Mouse (Mus musculus): Measurements from ENCODE around the gene Rrp1. TPM values are rescaled to one million over a fixed set of nuclear protein-coding genes. Genes with fewer than 3 reads are reported as not detected.

Rrp1 gene
- 10 to 100 TPM; 88.8 to 94.4 TPM for total RNA-seq (2021)
- polyA plus RNA-seq (2012; rRNA removed), result 51.3 and 91.5 TPM in 2 replicates
- long read RNA-seq, partial matches to known transcripts, result 7 of 17 reads
- long read RNA-seq, other reads (novel, unspliced or antisense), result 10 of 17 reads

DNA sequence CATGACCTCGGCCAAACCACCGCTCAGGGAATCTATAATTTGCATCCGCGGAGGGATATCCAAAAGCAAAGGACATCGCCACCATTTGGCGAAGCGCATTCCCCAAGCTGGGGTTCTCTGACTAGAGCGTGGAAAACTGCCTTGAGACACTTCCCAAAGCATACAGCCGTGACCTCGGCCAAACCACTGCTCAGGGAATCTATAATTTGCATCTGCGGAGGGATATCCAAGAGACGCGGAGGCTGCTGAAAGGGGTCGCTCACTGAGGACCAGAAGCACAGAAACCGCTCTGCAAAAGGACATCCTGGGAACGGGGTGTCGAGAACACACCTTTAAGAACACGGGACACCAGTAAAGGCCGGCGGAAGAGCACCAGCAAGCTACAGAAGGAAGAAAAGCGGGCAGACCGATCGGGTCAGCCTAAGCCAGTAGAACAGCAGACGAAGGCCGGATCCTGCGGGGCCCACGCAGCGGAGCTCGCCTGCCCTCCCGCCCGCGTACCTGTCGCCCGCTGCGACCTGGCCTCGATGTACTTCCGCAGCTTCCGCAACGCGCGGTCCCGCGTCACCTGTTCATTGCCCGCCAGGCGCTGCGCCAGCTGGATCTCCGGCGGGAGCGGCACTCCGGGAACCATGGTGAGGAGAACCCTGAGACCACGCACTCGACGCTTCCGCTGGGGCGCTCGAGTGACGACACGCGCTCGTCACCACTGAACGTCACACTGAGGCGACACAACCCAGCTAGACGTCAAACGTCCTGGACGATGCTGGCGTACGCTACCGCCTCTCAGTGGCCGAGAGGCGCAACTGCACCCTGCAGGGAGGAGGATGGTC lies at the start of gene Rrp1:
Gene Rrp1 (minus strand): TSS at position 725 of the 833 bp plus-strand sequence.
- intact Hi-C loops (cut with DNase I), result loop anchor here (5.0 kb wide), 1 partner anchor 225 kb away; the partner anchor contains the start of gene Pwp2

DNA sequence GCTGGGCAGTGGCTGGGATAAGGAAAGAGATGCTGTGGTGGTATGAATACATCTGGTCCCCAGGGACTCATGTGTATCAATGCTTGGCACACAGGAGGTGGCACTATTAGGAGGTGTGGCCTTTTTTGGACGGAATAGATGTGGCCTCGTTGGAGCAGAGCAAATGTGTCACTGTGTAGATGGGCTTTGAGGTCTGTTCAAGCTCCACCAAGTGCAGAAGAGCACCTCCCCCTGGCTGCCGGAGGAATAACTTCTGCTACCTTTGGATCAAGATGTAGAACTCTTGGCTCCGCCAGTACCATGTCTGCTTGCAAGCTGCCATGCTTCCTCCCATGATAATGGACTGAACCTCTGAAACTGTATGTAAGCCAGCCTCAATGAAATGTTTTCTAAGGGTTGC lies 48.9 kb upstream of the Rrp1 start:
- no peaks in the 10 kb centered on the region for H3K36me3 ChIP-seq (ENCODE audit: control insufficient read depth, insufficient read depth, low read length)
- H3K27me3 ChIP-seq (ENCODE audit: control insufficient read depth, insufficient read depth, low read length), result no peaks in the 10 kb centered on the region
- DNase-seq, result no peak
- WGBS, result 67% methylated on average over 4 of the region's 4 CpGs
- no peak overlapping the region for H3K4me3 ChIP-seq
- no peak overlapping the region for H3K9ac ChIP-seq (ENCODE audit: low read depth, low read length)
- peaks cover 10% of the 10 kb centered on the region for H3K4me1 ChIP-seq (ENCODE audit: control insufficient read depth, insufficient read depth, low read length)
- TF ChIP-seq POLR2A (IDR thresholded peaks at IDR 0.05; ENCODE audit: insufficient read depth, low read depth, low read length), result no peak
- no peak for TF ChIP-seq EP300 (IDR thresholded peaks at IDR 0.05; ENCODE audit: insufficient read depth, low read depth, low read length)
- peak; percentile 29 for TF ChIP-seq CTCF (IDR thresholded peaks at IDR 0.05)
- no peak overlapping the region for H3K27ac ChIP-seq
- H3K79me2 ChIP-seq (replicated peaks; ENCODE audit: control insufficient read depth, insufficient read depth, low read length), result no peaks in the 10 kb centered on the region; the same call in 1 of the 2 replicates
- intact Hi-C loops (cut with DNase I), result no loop called here

More for the DNA sequence above, at the start of gene Rrp1:
- Histone ChIP-seq H3K36me3 (ENCODE audit: control insufficient read depth, insufficient read depth, low read length) (no peaks in the 10 kb centered on the region), H3K27ac (peak within 1 kb of the TSS; percentile 85), H3K9ac (ENCODE audit: low read depth, low read length) (peak within 1 kb of the TSS; percentile 78), H3K79me2 (replicated peaks; ENCODE audit: control insufficient read depth, insufficient read depth, low read length) (no peaks in the 10 kb centered on the region), H3K4me1 (ENCODE audit: control insufficient read depth, insufficient read depth, low read length) (no peaks in the 10 kb centered on the region), H3K27me3 (ENCODE audit: control insufficient read depth, insufficient read depth, low read length) (no peaks in the 10 kb centered on the region), H3K4me3 (peak within 1 kb of the TSS; percentile 94)
- TF ChIP-seq CTCF (IDR thresholded peaks at IDR 0.05), result peak; percentile 99
- TF ChIP-seq POLR2A (IDR thresholded peaks at IDR 0.05; ENCODE audit: insufficient read depth, low read depth, low read length), result peak; percentile 84
- TF ChIP-seq EP300 (IDR thresholded peaks at IDR 0.05; ENCODE audit: insufficient read depth, low read depth, low read length), result peak; percentile 94; the same call in 1 of the 2 replicates
- under 1% methylated on average over 70 of the region's 70 CpGs for WGBS
- peak; percentile 93 to 95 for DNase-seq

DNA sequence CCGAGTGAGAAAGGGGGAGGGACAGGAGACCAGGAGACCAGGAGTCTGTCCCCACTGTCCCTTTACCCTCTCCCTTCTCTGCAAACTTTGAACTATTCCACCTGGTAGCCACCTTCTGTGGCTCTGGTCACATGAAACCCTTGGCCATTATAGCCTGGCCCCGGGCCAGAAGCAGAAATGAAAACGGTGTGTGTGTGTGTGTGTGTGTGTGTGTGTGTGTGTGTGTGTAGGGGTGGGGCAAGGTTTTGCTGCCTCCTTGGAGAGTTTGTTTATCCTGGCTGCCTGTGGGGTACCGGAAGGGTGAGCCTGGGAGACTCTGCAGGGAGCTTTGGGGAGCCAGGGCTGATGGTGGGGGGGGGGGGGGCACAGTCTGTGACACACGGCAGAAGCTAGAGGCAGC lies 47.6 kb upstream of the Rrp1 start:
- H3K27me3 ChIP-seq (ENCODE audit: control insufficient read depth, insufficient read depth, low read length), result no peaks in the 10 kb centered on the region
- no peak for TF ChIP-seq POLR2A (IDR thresholded peaks at IDR 0.05; ENCODE audit: insufficient read depth, low read depth, low read length)
- TF ChIP-seq EP300 (IDR thresholded peaks at IDR 0.05; ENCODE audit: insufficient read depth, low read depth, low read length), result no peak
- no peak for TF ChIP-seq CTCF (IDR thresholded peaks at IDR 0.05)
- peaks cover 10% of the 10 kb centered on the region for H3K4me1 ChIP-seq (ENCODE audit: control insufficient read depth, insufficient read depth, low read length)
- 22% methylated on average over 5 of the region's 5 CpGs for WGBS
- no peak overlapping the region for H3K4me3 ChIP-seq
- H3K9ac ChIP-seq (ENCODE audit: low read depth, low read length), result no peak overlapping the region
- no peaks in the 10 kb centered on the region; the same call in 1 of the 2 replicates for H3K79me2 ChIP-seq (replicated peaks; ENCODE audit: control insufficient read depth, insufficient read depth, low read length)
- intact Hi-C loops (cut with DNase I), result no loop called here
- DNase-seq, result peak in 1 of 2 experiments; percentile 19
- H3K27ac ChIP-seq, result no peak overlapping the region
- H3K36me3 ChIP-seq (ENCODE audit: control insufficient read depth, insufficient read depth, low read length), result no peaks in the 10 kb centered on the region

DNA sequence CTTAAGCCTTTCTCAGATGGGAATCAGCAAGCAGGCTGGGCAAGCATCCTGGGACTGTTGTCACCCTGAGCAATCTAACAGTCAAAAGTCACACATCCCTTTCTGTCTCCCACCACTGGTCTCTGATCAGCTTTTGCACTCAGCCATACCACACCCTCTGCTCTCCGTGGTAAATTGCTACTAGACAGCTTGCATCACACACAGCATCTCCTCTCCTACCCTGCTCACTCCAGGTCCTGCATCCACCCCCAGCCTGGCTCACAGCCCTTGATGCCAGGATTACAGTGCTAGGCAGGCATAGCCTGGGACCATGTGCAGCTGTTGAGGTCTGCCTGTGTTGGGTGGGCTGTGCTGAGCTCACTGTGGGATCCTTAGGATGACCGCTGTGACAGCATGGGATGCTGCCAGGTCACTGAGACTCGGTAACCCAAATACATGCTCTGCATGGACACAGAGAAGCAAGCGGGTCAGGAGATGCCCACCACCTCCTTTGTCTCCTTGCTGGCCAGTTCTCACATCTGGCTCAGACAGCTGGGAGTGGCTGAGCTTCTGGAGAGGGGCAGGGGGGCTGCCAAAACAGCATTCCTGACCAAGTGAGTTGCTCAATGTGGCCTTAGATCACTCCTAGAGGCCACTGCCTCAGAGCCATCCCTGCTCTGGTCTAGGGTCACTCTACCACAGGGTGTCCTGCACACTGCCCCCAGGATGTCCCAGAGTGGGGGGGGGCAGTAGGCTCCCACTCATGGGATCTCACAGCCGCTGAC lies 45.7 kb upstream of the Rrp1 start:
- TF ChIP-seq CTCF (IDR thresholded peaks at IDR 0.05), result no peak
- no peak for TF ChIP-seq EP300 (IDR thresholded peaks at IDR 0.05; ENCODE audit: insufficient read depth, low read depth, low read length)
- TF ChIP-seq POLR2A (IDR thresholded peaks at IDR 0.05; ENCODE audit: insufficient read depth, low read depth, low read length), result no peak
- H3K4me3 ChIP-seq, result no peak overlapping the region

DNA sequence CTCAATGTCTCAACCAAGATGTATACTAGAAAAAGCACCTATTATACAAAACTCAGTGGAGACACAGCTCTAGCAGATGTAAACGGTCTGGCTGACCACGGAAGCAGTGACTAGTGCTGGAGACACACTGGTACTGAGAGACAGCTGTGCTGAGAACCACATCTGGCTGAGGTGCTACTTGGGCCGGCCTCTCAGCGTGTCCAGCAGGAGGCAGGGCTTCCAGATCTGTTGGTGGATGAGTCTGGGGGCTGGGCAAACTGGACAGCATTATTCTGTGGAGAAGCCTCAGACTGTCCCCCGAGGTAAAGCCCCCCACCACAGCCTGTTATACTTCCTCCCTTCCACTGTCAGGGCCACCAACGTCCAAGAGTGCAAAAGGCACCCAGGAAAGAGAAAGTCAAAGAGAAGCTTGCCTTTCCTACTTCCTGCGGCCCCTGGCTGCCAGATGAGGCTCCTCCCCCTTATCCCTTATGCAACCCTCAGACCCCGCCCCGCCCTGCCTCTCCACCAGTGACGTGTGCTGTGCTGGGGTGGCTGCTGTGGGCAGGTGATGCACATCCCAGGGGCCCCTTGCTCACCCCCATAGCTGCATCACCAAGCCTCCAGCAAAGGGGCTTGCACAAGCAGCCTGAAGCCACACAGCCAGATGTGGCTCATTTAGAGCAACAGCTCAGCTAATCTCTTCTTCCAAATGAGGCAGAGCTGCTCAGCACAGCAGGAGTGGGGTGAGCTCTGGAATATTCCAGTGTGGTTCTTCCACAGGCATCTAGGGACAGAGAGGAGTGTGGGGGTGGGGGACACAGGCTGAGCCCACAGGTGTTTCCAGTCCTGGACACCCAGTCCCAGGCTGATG lies 44.9 kb upstream of the Rrp1 start:
- Histone ChIP-seq H3K79me2 (replicated peaks; ENCODE audit: control insufficient read depth, insufficient read depth, low read length) (no peaks in the 10 kb centered on the region; the same call in 1 of the 2 replicates), H3K27me3 (ENCODE audit: control insufficient read depth, insufficient read depth, low read length) (no peaks in the 10 kb centered on the region), H3K4me3 (no peak overlapping the region), H3K27ac (peak overlapping the region; percentile 60), H3K9ac (ENCODE audit: low read depth, low read length) (no peak overlapping the region), H3K4me1 (ENCODE audit: control insufficient read depth, insufficient read depth, low read length) (peaks cover 3% of the 10 kb centered on the region), H3K36me3 (ENCODE audit: control insufficient read depth, insufficient read depth, low read length) (no peaks in the 10 kb centered on the region)
- TF ChIP-seq EP300 (IDR thresholded peaks at IDR 0.05; ENCODE audit: insufficient read depth, low read depth, low read length) (no peak), CTCF (IDR thresholded peaks at IDR 0.05) (no peak), POLR2A (IDR thresholded peaks at IDR 0.05; ENCODE audit: insufficient read depth, low read depth, low read length) (no peak)
- 32% methylated on average over 10 of the region's 10 CpGs for WGBS
- intact Hi-C loops (cut with DNase I), result no loop called here
- peak; percentile 75 to 79 for DNase-seq

More for the DNA sequence above, 45.7 kb upstream of the Rrp1 start:
- Histone ChIP-seq H3K36me3 (ENCODE audit: control insufficient read depth, insufficient read depth, low read length) (no peaks in the 10 kb centered on the region), H3K4me1 (ENCODE audit: control insufficient read depth, insufficient read depth, low read length) (peaks cover 3% of the 10 kb centered on the region), H3K79me2 (replicated peaks; ENCODE audit: control insufficient read depth, insufficient read depth, low read length) (no peaks in the 10 kb centered on the region; the same call in 1 of the 2 replicates), H3K27ac (peak overlapping the region; percentile 60), H3K9ac (ENCODE audit: low read depth, low read length) (no peak overlapping the region), H3K27me3 (ENCODE audit: control insufficient read depth, insufficient read depth, low read length) (no peaks in the 10 kb centered on the region)
- intact Hi-C loops (cut with DNase I), result no loop called here
- 68% methylated on average over 5 of the region's 5 CpGs for WGBS
- DNase-seq, result peak; percentile 51 to 64

Data from heart, adult 2 months (tissue).